Mouse (Mus musculus): Measurements from ENCODE around the gene Lrrc4. TPM values are rescaled to one million over a fixed set of nuclear protein-coding genes. Genes with fewer than 3 reads are reported as not detected.

The Lrrc4 gene
- polyA plus RNA-seq, 1 experiment, result 0.11 TPM

DNA sequence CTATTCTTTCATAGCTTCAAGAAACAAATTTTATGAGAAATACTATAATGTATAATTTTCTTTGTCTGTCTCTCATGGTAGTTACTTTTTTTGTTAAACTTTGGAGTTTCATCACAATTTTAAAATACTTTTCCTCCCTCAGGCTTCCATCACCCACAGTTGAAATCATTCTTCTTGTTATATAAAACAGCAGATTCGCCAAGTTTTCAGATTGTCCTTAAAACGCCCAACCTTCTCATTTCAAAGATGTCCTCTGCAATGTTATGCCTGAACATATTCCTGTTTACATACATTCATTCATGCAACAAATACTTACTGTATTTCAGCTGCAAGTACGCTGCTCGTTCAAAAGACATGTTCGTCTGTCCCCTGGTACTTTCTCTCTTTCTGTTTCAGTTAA, 167.9 kb downstream of the Lrrc4 start:
- no peaks in the 10 kb centered on the region for H3K4me1 ChIP-seq (ENCODE audit: control insufficient read depth, insufficient read depth, insufficient read length, low read length)
- no peak overlapping the region for H3K4me3 ChIP-seq (ENCODE audit: low read depth, low read length)
- H3K36me3 ChIP-seq (ENCODE audit: control insufficient read depth, insufficient read depth, low read length), result peaks cover 4% of the 10 kb centered on the region; the same call in 1 of the 2 replicates
- H3K27ac ChIP-seq (ENCODE audit: insufficient read depth, low read depth, low read length), result no peak overlapping the region
- H3K27me3 ChIP-seq (ENCODE audit: control insufficient read depth, insufficient read depth, low read length), result no peaks in the 10 kb centered on the region
- WGBS, result 95% methylated on average over 5 of the region's 5 CpGs
- TF ChIP-seq CTCF (IDR thresholded peaks at IDR 0.05; ENCODE audit: extremely low read depth, insufficient read length, insufficient replicate concordance, low read depth, low read length) (no peak), POLR2A (IDR thresholded peaks at IDR 0.05; ENCODE audit: low read depth, low read length) (no peak)

DNA sequence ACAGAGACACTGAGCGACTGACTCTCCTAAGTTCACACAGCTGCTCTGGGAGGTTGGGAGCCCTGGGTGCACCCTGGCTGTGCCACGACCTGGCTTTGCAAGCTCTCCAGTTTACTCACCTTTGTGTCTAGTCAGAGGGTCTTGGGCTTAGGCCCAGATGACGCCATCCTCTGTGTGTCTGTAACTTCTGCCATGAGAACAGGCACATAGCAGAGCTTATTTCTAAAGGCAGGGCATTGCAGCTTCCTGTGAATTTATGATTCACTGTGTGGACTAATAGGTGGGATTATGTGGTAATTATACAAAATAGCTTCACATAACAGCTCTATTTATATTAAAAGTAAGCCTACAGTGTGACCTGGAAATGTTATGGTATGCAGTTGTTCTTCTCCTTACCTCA, 168.5 kb downstream of the Lrrc4 start:
- Histone ChIP-seq H3K27me3 (ENCODE audit: control insufficient read depth, insufficient read depth, low read length) (no peaks in the 10 kb centered on the region), H3K36me3 (ENCODE audit: control insufficient read depth, insufficient read depth, low read length) (peaks cover 2% of the 10 kb centered on the region; the same call in 1 of the 2 replicates), H3K4me1 (ENCODE audit: control insufficient read depth, insufficient read depth, insufficient read length, low read length) (no peaks in the 10 kb centered on the region), H3K27ac (ENCODE audit: insufficient read depth, low read depth, low read length) (no peak overlapping the region), H3K4me3 (ENCODE audit: low read depth, low read length) (no peak overlapping the region)
- TF ChIP-seq CTCF (IDR thresholded peaks at IDR 0.05; ENCODE audit: extremely low read depth, insufficient read length, insufficient replicate concordance, low read depth, low read length) (no peak), POLR2A (IDR thresholded peaks at IDR 0.05; ENCODE audit: low read depth, low read length) (no peak)
- WGBS, result 88% methylated on average over 3 of the region's 3 CpGs

DNA sequence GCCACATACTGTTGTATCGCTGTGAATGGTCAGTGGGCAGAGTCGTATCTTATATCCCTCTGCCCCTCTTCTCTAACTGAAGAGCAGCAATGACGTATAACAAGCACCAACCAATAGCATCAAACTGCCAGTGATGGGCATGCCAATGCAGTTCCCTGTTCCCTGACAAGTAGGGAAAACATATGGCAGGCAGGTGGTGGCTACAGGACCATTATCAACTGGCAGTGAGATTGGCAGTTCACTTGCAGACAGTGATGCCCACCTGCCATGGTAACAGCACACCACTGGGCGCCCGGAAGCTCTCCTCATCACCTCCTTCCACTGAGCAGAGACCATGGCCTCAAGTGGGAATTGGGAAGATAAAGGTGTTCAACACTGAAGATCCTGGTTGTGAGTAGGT, 175.0 kb downstream of the Lrrc4 start:
- Histone ChIP-seq H3K4me1 (ENCODE audit: control insufficient read depth, insufficient read depth, insufficient read length, low read length) (no peaks in the 10 kb centered on the region), H3K36me3 (ENCODE audit: control insufficient read depth, insufficient read depth, low read length) (peaks cover 2% of the 10 kb centered on the region; the same call in 1 of the 2 replicates), H3K27me3 (ENCODE audit: control insufficient read depth, insufficient read depth, low read length) (no peaks in the 10 kb centered on the region), H3K27ac (ENCODE audit: insufficient read depth, low read depth, low read length) (no peak overlapping the region), H3K4me3 (ENCODE audit: low read depth, low read length) (no peak overlapping the region)
- TF ChIP-seq CTCF (IDR thresholded peaks at IDR 0.05; ENCODE audit: extremely low read depth, insufficient read length, insufficient replicate concordance, low read depth, low read length) (no peak), POLR2A (IDR thresholded peaks at IDR 0.05; ENCODE audit: low read depth, low read length) (no peak)
- whole genome bisulfite sequencing, result 97% methylated on average over 5 of the region's 5 CpGs

DNA sequence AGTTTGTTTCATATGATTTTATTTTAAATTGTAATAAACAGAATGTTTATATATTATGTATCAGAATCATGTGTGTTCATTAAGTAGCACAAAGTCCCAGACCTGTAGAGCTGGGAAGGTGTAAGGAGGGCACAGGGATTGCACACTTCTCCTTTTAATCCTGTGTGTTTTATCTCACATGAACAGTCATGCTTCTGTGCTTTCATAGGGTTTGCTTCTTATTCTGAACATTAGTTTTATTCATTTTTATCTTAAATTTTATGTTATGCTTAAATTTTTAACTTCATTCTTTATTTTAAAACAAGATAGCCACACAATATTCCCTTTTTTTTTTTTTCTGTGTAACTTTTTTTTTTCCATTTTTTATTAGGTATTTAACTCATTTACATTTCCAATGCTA, 186.3 kb downstream of the Lrrc4 start:
- Histone ChIP-seq H3K27ac (ENCODE audit: insufficient read depth, low read depth, low read length) (no peak overlapping the region), H3K4me3 (ENCODE audit: low read depth, low read length) (no peak overlapping the region), H3K4me1 (ENCODE audit: control insufficient read depth, insufficient read depth, insufficient read length, low read length) (no peaks in the 10 kb centered on the region), H3K36me3 (ENCODE audit: control insufficient read depth, insufficient read depth, low read length) (peaks cover 2% of the 10 kb centered on the region; the same call in 1 of the 2 replicates), H3K27me3 (ENCODE audit: control insufficient read depth, insufficient read depth, low read length) (no peaks in the 10 kb centered on the region)
- TF ChIP-seq POLR2A (IDR thresholded peaks at IDR 0.05; ENCODE audit: low read depth, low read length) (no peak), CTCF (IDR thresholded peaks at IDR 0.05; ENCODE audit: extremely low read depth, insufficient read length, insufficient replicate concordance, low read depth, low read length) (no peak)

- TF ChIP-seq CTCF (IDR thresholded peaks at IDR 0.05; ENCODE audit: extremely low read depth, insufficient read length, insufficient replicate concordance, low read depth, low read length) (no peak), POLR2A (IDR thresholded peaks at IDR 0.05; ENCODE audit: low read depth, low read length) (no peak)
- Histone ChIP-seq H3K4me3 (ENCODE audit: low read depth, low read length) (no peak overlapping the region), H3K4me1 (ENCODE audit: control insufficient read depth, insufficient read depth, insufficient read length, low read length) (no peaks in the 10 kb centered on the region), H3K27me3 (ENCODE audit: control insufficient read depth, insufficient read depth, low read length) (no peaks in the 10 kb centered on the region), H3K27ac (ENCODE audit: insufficient read depth, low read depth, low read length) (no peak overlapping the region), H3K36me3 (ENCODE audit: control insufficient read depth, insufficient read depth, low read length) (peaks cover 2% of the 10 kb centered on the region; the same call in 1 of the 2 replicates)
- WGBS, result 58% methylated on average over 2 of the region's 2 CpGs
These were observed 188.6 kb downstream of the Lrrc4 start for GRCm38 (mm10) chr6:28642909-28643308.

GRCm38 (mm10) chr6:28640088-28640487, 191.5 kb downstream of the Lrrc4 start:
- Histone ChIP-seq H3K27ac (ENCODE audit: insufficient read depth, low read depth, low read length) (no peak overlapping the region), H3K27me3 (ENCODE audit: control insufficient read depth, insufficient read depth, low read length) (no peaks in the 10 kb centered on the region), H3K4me3 (ENCODE audit: low read depth, low read length) (no peak overlapping the region), H3K36me3 (ENCODE audit: control insufficient read depth, insufficient read depth, low read length) (peaks cover 2% of the 10 kb centered on the region), H3K4me1 (ENCODE audit: control insufficient read depth, insufficient read depth, insufficient read length, low read length) (no peaks in the 10 kb centered on the region)
- 95% methylated on average over 5 of the region's 5 CpGs for WGBS
- TF ChIP-seq CTCF (IDR thresholded peaks at IDR 0.05; ENCODE audit: extremely low read depth, insufficient read length, insufficient replicate concordance, low read depth, low read length) (no peak), POLR2A (IDR thresholded peaks at IDR 0.05; ENCODE audit: low read depth, low read length) (no peak)

DNA sequence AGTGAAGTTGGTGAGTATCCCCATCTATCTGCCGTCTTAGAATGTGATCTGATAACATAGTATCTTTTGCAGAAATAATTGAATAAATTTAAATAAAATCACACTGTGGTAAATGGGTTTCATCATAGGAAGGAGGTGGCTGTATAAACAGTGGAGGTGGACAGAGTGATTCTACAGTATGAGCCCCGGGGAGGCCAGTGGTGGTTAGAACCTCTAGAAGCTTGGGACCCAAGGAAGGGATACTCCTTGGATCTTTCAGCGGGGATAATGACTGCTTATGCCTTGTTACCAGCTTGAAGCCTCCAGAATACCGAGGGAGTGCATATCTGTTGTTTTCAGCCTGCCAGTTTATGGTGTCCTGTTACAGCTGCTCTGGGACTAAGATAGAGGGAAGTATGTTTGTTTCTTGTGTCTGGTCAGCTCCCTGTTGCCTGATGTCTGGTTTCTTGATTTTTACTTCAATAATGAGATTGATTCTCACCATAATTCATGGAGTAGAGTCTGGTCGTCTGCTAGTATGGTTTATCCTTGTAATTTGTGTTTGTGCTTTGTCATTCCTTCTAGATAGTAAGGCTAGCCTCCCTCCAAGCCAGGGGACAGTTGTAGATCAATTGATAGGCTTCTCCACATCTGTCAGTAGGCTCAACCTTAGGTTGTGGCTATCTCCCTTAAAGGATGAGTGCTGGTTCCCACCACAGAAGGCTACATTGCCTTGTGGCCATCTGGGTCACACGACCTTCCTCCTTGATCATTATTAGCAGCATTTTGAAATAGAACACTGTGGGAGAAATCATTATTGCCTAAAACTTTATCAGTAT, 195.8 kb downstream of the Lrrc4 start:
- Histone ChIP-seq H3K4me1 (ENCODE audit: control insufficient read depth, insufficient read depth, insufficient read length, low read length) (no peaks in the 10 kb centered on the region), H3K4me3 (ENCODE audit: low read depth, low read length) (no peak overlapping the region), H3K27me3 (ENCODE audit: control insufficient read depth, insufficient read depth, low read length) (no peaks in the 10 kb centered on the region), H3K36me3 (ENCODE audit: control insufficient read depth, insufficient read depth, low read length) (peaks cover 2% of the 10 kb centered on the region; the same call in 1 of the 2 replicates), H3K27ac (ENCODE audit: insufficient read depth, low read depth, low read length) (no peak overlapping the region)
- WGBS, result 85% methylated on average over 6 of the region's 6 CpGs
- TF ChIP-seq POLR2A (IDR thresholded peaks at IDR 0.05; ENCODE audit: low read depth, low read length) (no peak), CTCF (IDR thresholded peaks at IDR 0.05; ENCODE audit: extremely low read depth, insufficient read length, insufficient replicate concordance, low read depth, low read length) (no peak)

Measured in small intestine, adult 2 months (tissue).